In genomic region chr6:47395465-47396337, GRCm38 (mm10) we compare ENCODE assay signal across 8 mouse cellular contexts. TPM values are rescaled to one million over a fixed set of nuclear protein-coding genes. Genes with fewer than 3 reads are reported as not detected.
DNase-seq lines count a peak whose midpoint lies in the region; ATAC-seq and TF ChIP-seq lines count a peak whose summit lies in the region.
"Had no signal": no experiment of that assay in that cellular context is flagged by ENCODE, and none has a peak within 500 bp of the region (broad histone marks: within the 10 kb centered on the region; RNA-seq: fewer than 3 reads in every experiment).

No protein-coding gene starts in this region.

- no peaks in the 10 kb centered on the region for H3K4me1 ChIP-seq in cortical plate, adult 2 months (ENCODE audit: control insufficient read depth, insufficient read depth, low read length)
- H3K4me1 ChIP-seq: heart, embryonic 13.5 days had no signal

- ATAC-seq in neutrophil, adult 5-6 weeks (ENCODE audit: extremely low read depth, insufficient number of reproducible peaks, low FRiP score, poor library complexity, severe bottlenecking) = peak; percentile 82

- no peak overlapping the region for H3K4me3 ChIP-seq in cortical plate, adult 2 months (ENCODE audit: insufficient read depth, low read length)
- H3K4me3 ChIP-seq: heart, embryonic 13.5 days had no signal

- no peak overlapping the region for H3K27ac ChIP-seq in cortical plate, adult 2 months (ENCODE audit: insufficient read depth, low read length)
- H3K27ac ChIP-seq: heart, embryonic 13.5 days had no signal

- peak; percentile 8 for DNase-seq in ovary, postnatal 36 days (ENCODE audit: low spot score)
- DNase-seq in ovary, adult 18-20 months (ENCODE audit: low spot score) = no peak
- peak; percentile 50 for DNase-seq in adipocyte (ENCODE audit: low spot score)
- peak; percentile 72 for DNase-seq in kidney, adult 9 months
- DNase-seq in urinary bladder, adult 2 months (ENCODE audit: low spot score) = no peak

- peak; percentile 37; the same call in 1 of the 2 replicates for TF ChIP-seq CTCF in cortical plate, adult 2 months (IDR thresholded peaks at IDR 0.05; ENCODE audit: extremely low read depth, insufficient read depth, low read length)

- no peak for TF ChIP-seq POLR2A in cortical plate, adult 2 months (IDR thresholded peaks at IDR 0.05; ENCODE audit: extremely low read depth, insufficient read depth, low read length)

RNA-seq across cellular contexts. Expression of gene Cul1, which starts 57.5 kb away (rescaled TPM):
- polyA plus RNA-seq in cortical plate, adult 2 months (2012; rRNA removed) = 103 and 106 TPM in 2 replicates
- 125 and 148 TPM in 2 replicates for total RNA-seq in neutrophil, adult 5-6 weeks (2017)
- 109 and 129 TPM in 2 replicates for polyA plus RNA-seq in urinary bladder, adult 2 months (2012; rRNA removed)

Comparison
In these comparisons a context has a peak if more than half of its experiments do, and no peak if none do; other contexts are left out.
1. DNase-seq: peak in ovary, postnatal 36 days (single experiment), adipocyte (single experiment) and kidney, adult 9 months (single experiment); none in ovary, adult 18-20 months (single experiment) and urinary bladder, adult 2 months (single experiment).